ENCODE assay signal across 24 mouse cellular contexts in the genomic region with DNA sequence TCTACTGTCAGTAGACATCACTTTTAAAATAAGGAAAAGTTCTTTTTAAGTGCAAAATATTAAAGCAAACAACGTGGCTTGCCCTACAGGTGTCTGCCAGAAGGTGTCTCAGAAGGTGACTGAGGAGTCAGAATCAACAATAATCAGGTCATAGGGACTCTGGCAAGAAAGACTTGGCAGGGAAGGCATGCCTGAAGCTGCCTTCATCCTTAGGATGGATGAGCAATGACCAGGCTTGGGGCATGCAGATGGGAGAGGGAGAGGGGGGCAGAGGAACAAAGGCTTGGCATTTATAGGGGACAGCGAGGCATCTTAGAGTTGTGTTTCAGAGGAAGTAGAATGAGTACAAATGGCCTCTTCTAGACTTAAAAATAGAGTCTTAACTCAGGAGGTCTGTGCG.
"Had no signal": no experiment of that assay in that cellular context is flagged by ENCODE, and none has a peak within 500 bp of the region (broad histone marks: within the 10 kb centered on the region; RNA-seq: fewer than 3 reads in every experiment).

No protein-coding gene starts in this region.

- H3K4me2 ChIP-seq: heart, embryonic 11.5 days; heart, embryonic 13.5 days; heart, embryonic 15.5 days; hindbrain, embryonic 14.5 days; limb, embryonic 12.5 days; liver, embryonic 11.5 days; liver, embryonic 13.5 days; liver, embryonic 15.5 days had no signal

- H3K27me3 ChIP-seq: heart, embryonic 15.5 days; limb, embryonic 12.5 days; liver, embryonic 13.5 days had no signal

- H3K4me3 ChIP-seq: heart, adult 2 months; heart, embryonic 13.5 days; heart, embryonic 15.5 days; layer of hippocampus, adult 2 months; left cerebral cortex, adult 2 months; limb, embryonic 10.5 days; limb, embryonic 12.5 days; liver, embryonic 13.5 days; liver, embryonic 15.5 days had no signal

- H3K27ac ChIP-seq: heart, adult 2 months; heart, embryonic 13.5 days; heart, embryonic 15.5 days; hindbrain, embryonic 14.5 days; layer of hippocampus, adult 2 months; left cerebral cortex, adult 2 months; limb, embryonic 10.5 days; limb, embryonic 12.5 days; liver, embryonic 13.5 days; liver, embryonic 15.5 days had no signal

- H3K9ac ChIP-seq: heart, embryonic 13.5 days; heart, embryonic 15.5 days; hindbrain, embryonic 14.5 days; limb, embryonic 12.5 days; liver, embryonic 13.5 days; liver, embryonic 15.5 days; liver, postnatal 0 days had no signal

- H3K36me3 ChIP-seq: heart, embryonic 13.5 days; heart, embryonic 15.5 days; limb, embryonic 10.5 days; limb, embryonic 12.5 days; liver, embryonic 13.5 days; liver, embryonic 15.5 days had no signal

- DNase-seq: gastrocnemius, postnatal 14 days; gastrocnemius, postnatal 36 days; heart, adult 11 months; heart, adult 2 months; heart, postnatal 36 days; kidney, adult 11 months; kidney, adult 8-10 months; kidney, postnatal 10 days; kidney, postnatal 25 days; kidney, postnatal 4 days; liver; liver, embryonic 13.5 days; liver, postnatal 0 days had no signal

- H3K4me1 ChIP-seq: liver, embryonic 13.5 days; liver, embryonic 15.5 days had no signal

- H3K9me3 ChIP-seq: heart, embryonic 13.5 days; heart, embryonic 15.5 days; limb, embryonic 10.5 days; limb, embryonic 12.5 days; liver, embryonic 13.5 days; liver, embryonic 15.5 days had no signal

- ATAC-seq: intestine, embryonic 16.5 days; liver, postnatal 0 days had no signal
